Mouse (Mus musculus) adrenal gland (tissue): ENCODE data around the gene Susd1.

Experiments used
- intact Hi-C: fragments of 180-260 bp; cut with DNase I; formaldehyde crosslinking; loops from one replicate; pipeline ENCODE4 v1.15.1; 2025

Gene Susd1

DNA sequence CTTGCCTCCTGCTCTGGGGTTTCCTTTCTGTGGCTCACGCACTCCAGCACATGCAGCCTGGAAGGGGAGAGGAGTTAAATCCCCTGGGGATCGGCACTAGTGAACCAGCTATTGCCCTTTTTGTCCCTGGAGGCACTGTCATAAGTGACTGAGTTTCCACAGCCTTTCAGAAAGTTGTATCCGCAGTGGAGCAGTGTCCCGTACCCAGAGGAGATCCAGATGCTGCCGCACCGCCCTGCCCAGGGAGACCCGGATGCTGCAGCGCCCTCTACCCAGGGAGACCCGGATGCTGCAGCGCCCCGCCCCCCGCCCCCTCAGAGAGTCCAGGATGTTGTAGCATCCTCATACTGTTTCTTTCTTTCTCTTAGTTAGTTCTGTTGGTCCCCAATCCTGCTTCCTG, 56.3 kb downstream of the Susd1 start:
- intact Hi-C loops, result loop anchor here (5.0 kb wide), 1 partner anchor 185 kb away; no protein-coding TSS in a partner anchor

DNA sequence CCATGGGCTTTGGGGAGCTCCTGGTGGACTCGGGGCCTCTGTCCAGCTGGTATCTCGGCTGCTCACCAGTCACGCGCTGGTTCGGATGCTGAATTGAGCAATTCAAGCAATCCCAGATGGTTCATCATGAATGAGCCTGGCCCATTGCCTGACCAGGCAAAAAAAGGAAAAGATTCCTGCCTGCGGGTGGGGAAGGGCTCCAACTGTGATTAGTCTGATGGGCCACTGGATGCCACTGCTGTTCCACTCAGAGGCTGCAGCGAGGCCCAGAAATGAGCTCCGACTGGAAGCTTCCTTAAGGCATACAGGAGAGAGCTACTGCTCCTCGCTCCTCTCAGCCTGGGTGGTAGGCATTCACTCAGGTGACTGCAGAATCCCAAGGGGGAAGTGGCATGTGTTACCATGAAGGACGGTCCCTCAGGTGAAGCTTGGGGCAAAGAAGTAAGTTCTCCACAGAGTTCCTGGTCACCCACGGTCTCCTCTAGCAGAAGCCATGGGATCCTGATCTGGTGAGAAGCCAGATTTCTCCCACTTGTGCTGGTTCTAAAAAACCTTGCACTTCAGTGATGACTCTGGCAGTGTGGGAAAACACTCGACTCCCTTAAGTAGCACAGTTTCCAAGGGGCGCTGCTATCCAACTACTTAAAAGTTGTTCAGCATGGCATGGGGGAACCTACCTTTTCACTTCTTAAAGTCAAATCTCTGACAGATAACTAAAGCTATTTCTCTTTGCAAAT, 57.3 kb downstream of the Susd1 start:
- intact Hi-C loops, result loop anchor here (5.0 kb wide), 1 partner anchor 186 kb away; no protein-coding TSS in a partner anchor

DNA sequence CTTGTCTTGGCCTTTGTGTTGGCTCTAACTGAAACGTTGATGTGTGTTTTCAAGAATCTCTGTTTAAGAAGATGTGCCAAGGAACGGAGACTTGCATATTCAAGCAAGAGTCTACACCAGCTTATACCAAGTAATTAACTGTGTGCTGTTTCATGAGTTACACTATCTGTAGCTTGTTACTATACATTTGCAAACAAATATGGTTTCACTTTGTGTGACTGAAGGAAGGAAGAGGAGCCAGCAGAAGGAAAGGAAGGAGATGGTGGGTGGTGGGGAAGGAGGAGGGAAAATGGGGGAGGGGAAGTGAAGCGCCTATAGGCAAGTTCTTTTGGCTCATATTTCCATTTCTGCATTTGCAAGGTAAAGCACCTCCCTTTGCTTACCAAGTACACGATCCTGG, 58.0 kb downstream of the Susd1 start:
- intact Hi-C loops, result loop anchor here (5.0 kb wide), 1 partner anchor 187 kb away; no protein-coding TSS in a partner anchor

DNA sequence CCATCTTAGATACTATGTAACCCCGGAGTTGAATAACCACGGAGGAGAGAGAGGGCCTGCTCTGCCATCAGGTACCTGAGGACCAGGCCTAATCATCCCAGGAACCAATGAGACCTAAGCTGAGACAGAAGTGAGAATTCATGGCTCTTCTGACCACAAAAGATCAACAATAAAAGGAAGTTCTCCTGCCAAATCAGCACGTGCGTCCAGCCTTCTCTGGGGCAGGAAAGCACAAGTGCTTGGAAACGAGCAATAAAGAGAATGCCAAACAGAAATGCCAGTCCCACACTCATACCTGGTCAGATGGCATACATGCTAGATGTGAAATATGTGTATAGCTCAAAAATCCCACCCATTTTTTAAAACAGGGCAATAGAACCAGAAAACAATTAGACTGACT, 58.6 kb downstream of the Susd1 start:
- intact Hi-C loops, result loop anchor here (5.0 kb wide), 1 partner anchor 187 kb away; no protein-coding TSS in a partner anchor

DNA sequence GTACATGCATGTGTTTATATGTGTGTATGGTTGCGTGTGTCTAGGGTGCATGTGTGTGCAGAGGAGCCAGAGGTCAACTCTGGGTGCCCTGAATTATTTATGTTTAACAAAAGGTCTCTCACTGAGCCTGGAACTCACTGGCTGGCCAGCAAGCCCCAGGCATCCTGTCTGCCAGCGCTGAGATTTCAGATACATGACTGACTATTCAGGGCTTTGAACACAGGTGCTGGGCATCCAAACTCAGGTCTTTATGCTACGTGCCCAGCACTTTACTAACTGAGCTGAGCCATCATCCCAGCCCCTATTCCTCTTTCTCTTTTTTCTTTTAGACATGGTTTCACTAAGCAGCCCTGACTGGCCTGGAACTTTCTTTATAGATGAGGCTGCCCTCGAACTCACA, 59.8 kb downstream of the Susd1 start:
- intact Hi-C loops, result no loop called here

DNA sequence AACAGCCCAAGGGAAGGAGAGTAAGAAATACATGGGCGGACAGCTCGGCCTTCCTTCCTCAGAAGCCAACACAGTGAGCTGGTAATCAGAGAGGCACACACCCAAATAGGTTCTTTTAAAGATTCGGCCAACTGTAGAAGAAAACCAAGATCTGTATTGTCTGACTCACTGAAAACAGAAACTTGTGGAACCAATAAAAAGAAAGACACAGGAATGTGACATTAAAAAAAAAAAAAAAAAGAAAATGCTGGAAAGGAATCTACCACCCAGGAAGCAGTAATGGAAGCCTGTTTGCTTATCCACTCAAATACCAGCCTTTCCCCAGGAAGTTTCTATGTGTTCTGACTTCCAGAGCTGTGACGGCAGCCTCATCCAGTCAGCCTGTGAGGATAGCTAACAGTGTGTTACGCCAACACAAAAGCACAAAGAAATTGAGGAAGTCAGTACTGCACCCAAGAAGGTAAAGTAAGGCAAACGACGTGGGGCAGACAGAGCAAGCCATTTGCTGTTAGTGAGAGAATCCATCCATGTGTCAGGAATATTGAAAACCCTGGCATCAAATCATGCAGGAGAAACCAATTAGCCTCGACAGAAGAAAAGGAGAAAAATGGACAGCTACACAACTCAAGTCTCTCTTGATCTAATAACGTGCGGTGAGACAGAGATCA, 64.0 kb downstream of the Susd1 start:
- intact Hi-C loops, result no loop called here

DNA sequence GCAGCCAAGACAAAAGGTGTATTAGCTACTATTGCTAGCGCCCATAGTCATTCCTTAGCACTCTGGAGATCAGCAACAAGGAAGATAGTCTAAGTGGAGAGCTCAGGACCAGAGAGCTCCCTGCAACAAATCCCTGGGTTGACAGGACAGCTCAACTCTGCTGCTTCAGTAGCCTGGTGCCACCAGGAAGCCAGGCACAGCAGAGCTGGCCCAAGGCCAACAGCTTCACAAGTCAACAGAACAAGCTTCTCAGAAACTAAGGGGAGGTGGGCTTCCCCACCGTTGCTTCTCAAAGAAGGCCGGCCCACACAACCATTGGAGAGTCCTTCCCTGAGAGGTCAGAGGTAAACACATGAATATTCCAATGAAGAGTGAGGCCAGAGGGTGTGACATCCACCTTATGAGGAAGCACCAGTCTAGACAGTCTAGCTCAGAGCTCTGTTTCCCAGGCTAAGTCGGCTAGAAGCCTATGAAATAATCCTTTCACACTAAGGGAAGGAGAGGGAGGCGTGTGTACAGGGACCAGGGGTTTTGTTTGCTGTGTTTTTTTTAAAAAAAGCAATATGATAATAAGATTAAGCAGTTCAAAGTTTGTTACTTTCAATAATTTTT, 65.8 kb downstream of the Susd1 start:
- intact Hi-C loops, result no loop called here

DNA sequence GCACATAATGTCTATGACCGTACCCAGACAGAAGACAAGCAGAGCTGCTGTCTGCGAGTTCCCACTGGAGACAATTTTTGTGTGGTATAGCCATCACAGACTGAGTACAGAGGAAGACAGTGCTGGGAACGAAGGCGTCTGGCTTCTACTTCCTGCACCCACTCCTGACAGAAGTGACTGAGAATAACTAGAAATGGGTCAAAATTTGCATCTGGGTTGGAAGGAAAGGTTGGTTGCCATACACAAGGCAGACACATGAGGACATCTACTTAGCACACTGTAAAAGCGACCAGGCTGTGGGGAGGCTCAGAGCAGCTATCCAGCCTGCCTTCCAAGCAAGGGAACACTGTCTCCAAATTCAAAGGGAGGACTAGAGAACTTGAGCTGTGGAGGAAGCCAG, 66.5 kb downstream of the Susd1 start:
- intact Hi-C loops, result no loop called here

DNA sequence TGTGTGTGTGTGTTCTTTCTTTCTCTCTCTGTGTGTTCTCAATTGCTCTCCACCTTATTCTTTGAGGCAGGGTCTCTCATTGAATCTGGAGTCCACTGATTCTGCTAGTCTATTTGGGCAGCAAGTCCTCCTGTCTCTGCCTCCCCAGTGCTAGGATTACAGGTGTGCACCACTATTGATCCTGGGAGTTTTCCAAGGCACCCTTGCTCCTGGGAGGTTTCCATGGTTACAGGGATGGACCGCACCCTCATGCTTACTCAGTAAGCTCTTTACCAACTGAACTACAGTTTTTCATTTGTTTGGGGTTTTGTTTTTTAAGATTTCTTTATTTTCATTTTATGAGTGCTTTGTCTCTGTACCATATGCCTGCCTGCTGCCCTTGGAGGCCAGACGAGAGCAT, 68.5 kb downstream of the Susd1 start:
- intact Hi-C loops, result no loop called here

DNA sequence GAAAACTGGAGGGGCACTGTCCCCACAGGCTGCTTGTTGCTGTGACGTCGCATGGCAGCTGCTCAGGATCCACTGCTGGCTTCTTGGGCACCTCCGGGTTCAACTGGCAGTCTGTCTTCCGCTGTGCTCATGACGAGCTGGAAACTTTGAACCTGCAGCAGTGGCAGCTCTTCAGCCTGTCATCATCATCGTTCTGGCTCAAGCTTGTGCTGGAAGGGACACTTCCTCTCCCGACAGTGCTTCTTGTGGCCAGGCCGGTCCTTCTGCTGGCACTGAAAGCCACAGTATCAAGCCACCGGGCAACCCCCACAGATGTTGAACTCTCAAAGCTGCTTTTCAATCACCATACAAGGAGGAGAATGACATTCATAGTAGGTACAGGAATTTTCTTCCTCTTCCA, 70.3 kb downstream of the Susd1 start:
- intact Hi-C loops, result no loop called here

DNA sequence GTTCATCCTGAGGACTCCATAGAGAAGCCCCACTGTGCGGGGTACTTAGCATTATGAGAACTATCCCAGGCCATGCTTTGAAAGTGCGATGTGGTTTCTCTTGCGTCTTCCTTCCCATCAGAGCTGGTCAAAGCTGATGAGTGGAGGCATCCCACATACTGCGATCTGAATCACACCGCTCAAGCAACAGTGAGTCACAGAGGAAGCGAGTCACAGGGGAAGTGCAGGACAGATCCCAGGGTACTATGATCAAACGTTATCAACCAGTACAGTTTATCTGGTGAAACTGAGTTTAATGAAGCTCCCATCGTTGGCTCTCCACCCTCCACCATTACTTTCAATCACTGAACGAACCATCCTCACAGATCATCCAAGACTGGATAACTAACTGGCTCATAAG, 72.2 kb downstream of the Susd1 start:
- intact Hi-C loops, result no loop called here

DNA sequence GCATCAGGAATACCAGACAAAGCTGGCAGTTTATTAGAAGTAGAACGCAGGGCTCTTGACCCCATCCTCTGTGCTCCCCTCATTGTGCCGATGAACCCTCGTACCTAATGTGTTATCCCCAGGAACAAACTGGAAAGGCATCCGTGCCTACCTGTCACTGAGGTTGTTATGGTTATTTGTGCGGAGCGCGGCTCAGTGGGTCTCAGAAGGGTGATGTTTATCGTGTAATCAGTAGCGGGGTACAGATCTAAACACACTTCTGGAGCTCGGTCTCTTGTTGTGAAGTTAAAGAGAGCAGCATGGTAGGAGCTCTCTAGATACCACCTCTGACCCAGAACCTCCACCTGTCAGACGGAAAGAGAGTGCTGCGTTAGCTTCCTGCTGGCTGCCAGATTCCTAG, 72.9 kb downstream of the Susd1 start:
- intact Hi-C loops, result no loop called here

DNA sequence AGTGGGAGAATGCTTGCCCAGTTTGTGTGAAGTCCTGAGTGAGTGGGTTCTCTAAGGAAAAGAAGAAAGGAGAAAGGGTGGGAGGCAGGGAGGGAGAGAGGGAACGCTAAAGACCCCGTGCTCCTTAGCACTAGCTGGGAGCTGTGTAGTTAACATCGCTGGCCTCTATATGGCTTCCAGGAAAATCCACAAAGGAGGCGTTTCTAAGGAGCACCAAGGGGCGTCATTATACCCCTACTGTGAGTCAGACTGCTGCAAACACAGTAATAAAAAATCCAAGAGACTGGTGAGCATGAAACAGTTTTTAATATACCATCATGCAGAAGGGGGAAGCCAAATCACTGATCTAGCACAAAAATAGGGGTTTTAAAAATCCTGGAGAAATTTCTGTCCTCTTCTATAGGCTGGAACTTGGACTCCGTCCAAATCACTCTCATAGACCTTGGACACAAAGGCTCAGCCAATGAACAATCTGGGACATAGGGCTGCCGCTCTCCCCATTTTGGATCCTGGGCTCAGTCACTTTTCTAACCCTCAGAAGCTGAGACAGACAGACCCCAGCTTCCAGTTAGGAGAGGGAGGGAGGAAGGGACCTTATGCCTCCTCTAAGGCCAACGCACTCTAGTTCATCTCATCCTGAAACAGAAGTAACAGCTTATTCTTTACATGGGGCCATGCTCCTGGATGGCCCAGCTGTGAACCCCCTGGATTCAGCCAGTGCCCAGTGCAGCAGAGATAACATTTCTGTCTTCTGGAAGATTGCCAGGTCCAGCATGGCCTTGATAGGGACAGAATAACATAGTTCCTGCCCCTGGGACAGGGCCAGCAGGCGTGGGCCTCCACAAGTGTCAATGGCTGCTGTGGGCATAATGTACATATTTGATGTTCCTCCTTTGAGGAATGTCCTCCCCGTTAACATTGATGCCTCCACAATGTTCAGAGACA, 73.9 kb downstream of the Susd1 start:
- intact Hi-C loops, result no loop called here

DNA sequence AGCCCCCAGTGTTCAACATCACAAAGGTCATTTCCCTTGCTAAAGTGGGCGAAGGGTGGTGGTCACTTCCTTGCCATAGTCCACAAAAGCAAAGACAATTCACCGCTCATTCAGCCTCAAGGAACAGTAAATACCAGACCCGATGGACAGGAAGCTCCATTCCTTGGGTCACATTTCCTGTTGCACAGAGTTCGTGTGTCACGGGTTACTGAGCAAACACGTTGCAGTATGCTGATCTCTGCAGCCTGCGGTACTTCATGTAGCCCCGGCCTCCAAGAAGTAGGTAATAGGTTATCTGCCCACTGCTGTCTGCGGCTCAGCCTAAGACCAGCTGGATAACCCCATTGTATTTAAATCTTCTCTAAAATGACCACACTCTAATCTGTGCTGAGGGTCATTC, 75.4 kb downstream of the Susd1 start:
- intact Hi-C loops, result no loop called here

DNA sequence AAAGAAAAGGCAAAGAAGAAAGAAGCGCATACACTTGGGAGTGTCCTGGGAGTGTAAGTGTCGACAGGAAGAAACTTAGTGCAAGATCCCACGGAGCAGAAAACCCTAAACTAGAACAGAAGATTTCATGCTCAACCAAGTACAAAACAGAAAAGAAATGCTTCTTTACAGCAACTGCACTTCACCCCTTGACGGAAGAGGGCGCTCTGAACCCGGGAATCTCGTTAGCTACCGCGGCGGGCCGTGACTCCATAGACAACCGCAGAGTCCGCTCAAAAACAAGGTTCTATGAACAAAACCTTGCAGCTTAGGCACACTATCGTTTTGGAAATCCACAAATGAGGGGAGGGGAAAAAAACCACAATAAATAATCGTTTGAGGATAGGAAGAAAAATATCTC, 77.7 kb downstream of the Susd1 start:
- intact Hi-C loops, result loop anchor here (2.0 kb wide), 1 partner anchor 208 kb away; no protein-coding TSS in a partner anchor

DNA sequence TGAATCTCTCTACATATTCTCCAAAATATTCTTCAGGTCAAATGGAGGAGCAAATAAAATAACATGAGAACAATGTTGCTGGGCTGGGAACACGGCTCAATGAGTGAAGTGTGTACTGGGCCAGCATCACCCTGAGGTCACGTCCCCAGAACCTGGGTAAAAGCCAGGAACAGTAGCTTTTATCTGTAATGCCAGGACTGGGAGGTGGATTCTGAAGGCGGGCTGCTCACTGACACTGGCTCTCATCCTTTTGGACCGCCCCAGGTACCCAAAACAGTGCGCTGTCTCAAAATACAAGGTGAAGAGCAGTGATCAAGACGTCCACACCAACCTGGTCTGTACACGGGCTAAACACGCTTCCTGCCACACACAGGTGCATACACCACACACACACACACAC, 78.5 kb downstream of the Susd1 start:
- intact Hi-C loops, result loop anchor here (2.0 kb wide), 1 partner anchor 209 kb away; no protein-coding TSS in a partner anchor

DNA sequence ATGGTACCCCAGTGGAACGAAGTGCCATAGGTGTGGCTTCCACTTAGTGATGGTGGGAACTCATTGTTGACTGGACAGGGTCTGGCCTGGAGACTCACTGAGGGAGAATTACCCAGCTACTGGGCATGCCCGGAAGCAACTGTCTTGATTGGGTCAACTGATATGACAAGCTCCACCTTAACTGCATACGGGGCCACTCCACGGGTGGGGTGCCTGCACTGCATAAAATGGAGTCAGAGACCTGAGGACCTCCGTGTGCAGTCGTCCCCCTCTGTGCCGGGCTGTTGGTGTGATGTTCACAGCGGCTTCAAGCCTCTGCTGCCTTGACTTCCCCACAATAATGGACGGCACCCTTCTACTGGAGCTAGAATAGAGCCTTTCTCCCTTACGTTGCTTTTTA, 79.5 kb downstream of the Susd1 start:
- intact Hi-C loops, result no loop called here

DNA sequence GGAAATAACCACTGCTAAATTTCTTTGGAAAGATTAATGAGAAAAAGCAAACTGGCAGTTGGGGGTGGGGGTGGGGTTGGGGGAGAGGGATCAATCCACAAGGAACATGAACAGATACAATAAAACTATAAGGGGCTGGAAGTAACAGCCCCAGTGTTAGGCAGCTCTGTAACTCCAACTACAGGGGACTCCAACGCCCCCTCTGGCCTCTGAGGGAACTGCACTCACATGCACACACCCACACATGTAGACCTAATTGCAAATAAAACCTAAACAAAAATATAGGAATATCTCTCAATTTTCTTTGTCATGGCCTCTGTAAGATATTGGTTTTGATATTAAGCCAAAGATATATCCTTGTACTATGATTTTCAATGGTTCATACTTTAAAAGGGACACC, 83.0 kb downstream of the Susd1 start:
- intact Hi-C loops, result no loop called here

DNA sequence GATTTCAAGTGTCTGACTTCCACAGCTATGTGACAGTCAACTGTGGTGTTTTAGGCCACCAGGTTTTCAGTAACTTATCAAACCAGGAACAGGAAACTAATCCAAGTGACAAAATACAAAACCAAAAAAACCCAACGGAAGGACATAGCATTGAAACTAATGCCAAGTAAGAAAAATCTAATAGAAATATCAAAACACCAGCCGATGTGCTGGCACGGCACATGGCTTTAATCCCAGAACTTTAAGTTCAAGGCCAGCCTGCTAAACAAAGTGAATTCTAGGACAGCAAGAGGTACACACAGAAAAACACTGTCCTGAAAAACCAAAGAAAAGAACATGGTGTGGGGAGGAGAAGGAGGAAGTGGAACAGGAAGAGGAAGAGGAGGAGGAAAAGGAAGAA, 83.8 kb downstream of the Susd1 start:
- intact Hi-C loops, result no loop called here

DNA sequence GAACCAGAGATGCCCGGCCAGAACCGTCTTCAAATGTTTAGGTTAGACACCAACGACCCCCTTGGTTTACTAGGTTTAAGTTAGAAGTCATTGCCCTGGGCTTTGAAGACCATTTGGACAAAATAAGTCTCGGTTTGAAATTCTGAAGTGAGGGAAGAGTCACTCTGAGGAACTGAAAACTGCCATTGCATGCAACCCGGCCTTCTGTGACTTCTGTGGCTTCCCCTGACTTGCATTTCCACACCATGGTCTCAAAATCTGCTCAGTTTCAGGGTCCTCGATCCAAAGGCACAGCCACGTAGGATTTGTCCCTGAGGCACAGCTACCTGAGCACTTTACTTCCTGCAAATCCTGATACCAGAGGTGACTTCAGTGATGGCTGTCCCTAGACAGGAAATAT, 86.5 kb downstream of the Susd1 start:
- intact Hi-C loops, result no loop called here

DNA sequence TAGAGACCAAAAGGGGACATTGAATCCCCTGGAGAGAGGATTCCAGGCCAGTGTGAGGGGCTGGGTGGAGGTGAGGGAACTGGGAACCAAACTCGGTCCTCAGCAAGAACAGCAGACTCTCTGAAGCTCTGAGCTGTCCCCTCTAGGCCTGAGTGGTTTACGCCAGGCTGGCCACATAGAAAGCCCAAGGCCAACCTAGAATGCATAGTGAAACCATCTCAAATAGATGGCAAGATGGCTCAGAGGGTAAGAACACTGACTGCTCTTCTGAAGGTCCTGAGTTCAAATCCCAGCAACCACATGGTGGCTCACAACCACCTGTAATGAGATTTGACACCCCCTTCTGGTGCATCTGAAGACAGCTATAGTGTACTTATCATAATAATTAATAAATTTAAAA, 88.1 kb downstream of the Susd1 start:
- intact Hi-C loops, result no loop called here
